Mouse (Mus musculus) forebrain, postnatal 0 days (tissue): ENCODE results near the gene Tecpr2. TPM values are rescaled to one million over a fixed set of nuclear protein-coding genes. Genes with fewer than 3 reads are reported as not detected.

ENCODE experiments used
- ATAC-seq: fragments of 200-750 bp; cut with Nextera tagmentation; 2 replicates; pipeline ENCODE4 v1.8.0; 2017; ENCODE audit warnings: mild to moderate bottlenecking, moderate library complexity
- DNase-seq: peaks from one replicate; pipeline ENCODE4 v3.0.0-alpha.2; 2015
- H3K27ac ChIP-seq: fragments of 300-500 bp; sonication (generic); 2 replicates; pipeline ENCODE4 v1.5.1; 2014; ENCODE audit warnings: low read depth, mild to moderate bottlenecking, antibody characterized with exemption, low read length, moderate library complexity, mixed read lengths
- H3K27me3 ChIP-seq: fragments of 300-500 bp; sonication (generic); 2 replicates; pipeline ENCODE4 v1.6.1; 2014; ENCODE audit warnings: mild to moderate bottlenecking, low read length, mixed read lengths; ENCODE audit not compliant: insufficient read depth
- H3K36me3 ChIP-seq: fragments of 300-500 bp; sonication (generic); 2 replicates; pipeline ENCODE4 v1.6.1; 2014; ENCODE audit warnings: mild to moderate bottlenecking, moderate library complexity; ENCODE audit not compliant: insufficient read depth
- H3K4me1 ChIP-seq: fragments of 300-500 bp; sonication (generic); 2 replicates; pipeline ENCODE4 v1.6.1; 2014; ENCODE audit warnings: antibody characterized with exemption; ENCODE audit not compliant: insufficient read depth
- H3K4me2 ChIP-seq: fragments of 300-500 bp; sonication (generic); 2 replicates; pipeline ENCODE4 v1.6.1; 2014; ENCODE audit warnings: low read depth, mild to moderate bottlenecking, moderate library complexity
- H3K4me3 ChIP-seq: fragments of 300-500 bp; sonication (generic); 2 replicates; pipeline ENCODE4 v1.5.1; 2014; ENCODE audit warnings: low read depth, low read length, mixed read lengths
- H3K9ac ChIP-seq: fragments of 300-500 bp; sonication (generic); 2 replicates; pipeline ENCODE4 v1.6.1; 2014; ENCODE audit warnings: mild to moderate bottlenecking
- H3K9me3 ChIP-seq: fragments of 300-500 bp; sonication (generic); 2 replicates; pipeline ENCODE4 v1.6.1; 2016; ENCODE audit warnings: low read length
- CTCF ChIP-seq: sonication (generic); IDR thresholded peaks from 2 replicates; pipeline ENCODE4 v1.5.1; 2016; ENCODE audit warnings: antibody characterized with exemption, control low read depth, low read depth
- WGBS: fragments of 180-500 bp; shearing (Covaris S2); extraction: QIAGEN DNeasy Blood & Tissue Kit; methylation state at CpG from one replicate; pipeline ENCODE4 v1.1.7; 2014; 5-methylcytosine and 5-hydroxymethylcytosine counted together
- polyA plus RNA-seq: library from polyadenylated mRNA; unstranded; fragments of >200 nt; fragmentation: Nextera tagmentation; extraction: Ambion mirVana; gene quantifications from 2 replicates; pipeline ENCODE4 v1.2.1, GENCODE M21; 2015
- total RNA-seq: library from RNA; depleted of rRNA; stranded (reverse); fragments of >200 nt; gene quantifications from 2 replicates; pipeline ENCODE4 v1.2.3, GENCODE M21; 2014

The Tecpr2 gene
- total and polyA plus RNA-seq, 2 experiments from 2014 or later = 5.6 to 25.6 TPM

GRCm38 (mm10) chr12:110970408-110970807, 81.3 kb downstream of the Tecpr2 start:
- Histone ChIP-seq H3K27me3 (no peaks in the 10 kb centered on the region), H3K9me3 (no peaks in the 10 kb centered on the region), H3K4me3 (no peak overlapping the region), H3K9ac (no peak overlapping the region), H3K27ac (no peak overlapping the region), H3K4me2 (no peak overlapping the region), H3K4me1 (no peaks in the 10 kb centered on the region), H3K36me3 (peaks cover 46% of the 10 kb centered on the region)
- WGBS = 91% methylated on average over 5 of the region's 5 CpGs
- TF ChIP-seq CTCF = no peak
- ATAC-seq (no peak), DNase-seq (no peak)

GRCm38 (mm10) chr12:110971972-110972371, 82.9 kb downstream of the Tecpr2 start:
- H3K9me3 ChIP-seq = no peaks in the 10 kb centered on the region
- H3K4me3 ChIP-seq = no peak overlapping the region
- H3K4me1 ChIP-seq = no peaks in the 10 kb centered on the region
- no peaks in the 10 kb centered on the region for H3K27me3 ChIP-seq
- no peak for TF ChIP-seq CTCF
- ATAC-seq (no peak), DNase-seq (no peak)
- no peak overlapping the region for H3K27ac ChIP-seq
- 95% methylated on average over 5 of the region's 5 CpGs for WGBS
- H3K36me3 ChIP-seq = peaks cover 49% of the 10 kb centered on the region
- H3K9ac ChIP-seq = no peak overlapping the region
- no peak overlapping the region for H3K4me2 ChIP-seq

- 92% methylated on average over 4 of the region's 4 CpGs for WGBS
- H3K4me2 ChIP-seq = no peak overlapping the region
- no peak for DNase-seq
- no peak overlapping the region for H3K9ac ChIP-seq
- no peak overlapping the region for H3K27ac ChIP-seq
- H3K27me3 ChIP-seq = no peaks in the 10 kb centered on the region
- no peaks in the 10 kb centered on the region for H3K4me1 ChIP-seq
- TF ChIP-seq CTCF = no peak
- H3K9me3 ChIP-seq = no peaks in the 10 kb centered on the region
- H3K36me3 ChIP-seq = peaks cover 34% of the 10 kb centered on the region
- no peak overlapping the region for H3K4me3 ChIP-seq
- no peak for ATAC-seq
These were observed 84.8 kb downstream of the Tecpr2 start for GRCm38 (mm10) chr12:110973829-110974228.

GRCm38 (mm10) chr12:110974295-110974694, 85.2 kb downstream of the Tecpr2 start:
- TF ChIP-seq CTCF = no peak
- 86% methylated on average over 7 of the region's 7 CpGs for WGBS
- ATAC-seq (no peak), DNase-seq (no peak)
- Histone ChIP-seq H3K36me3 (peaks cover 29% of the 10 kb centered on the region), H3K4me1 (no peaks in the 10 kb centered on the region), H3K27ac (no peak overlapping the region), H3K4me2 (no peak overlapping the region), H3K4me3 (no peak overlapping the region), H3K9me3 (no peaks in the 10 kb centered on the region), H3K27me3 (no peaks in the 10 kb centered on the region), H3K9ac (no peak overlapping the region)

DNA sequence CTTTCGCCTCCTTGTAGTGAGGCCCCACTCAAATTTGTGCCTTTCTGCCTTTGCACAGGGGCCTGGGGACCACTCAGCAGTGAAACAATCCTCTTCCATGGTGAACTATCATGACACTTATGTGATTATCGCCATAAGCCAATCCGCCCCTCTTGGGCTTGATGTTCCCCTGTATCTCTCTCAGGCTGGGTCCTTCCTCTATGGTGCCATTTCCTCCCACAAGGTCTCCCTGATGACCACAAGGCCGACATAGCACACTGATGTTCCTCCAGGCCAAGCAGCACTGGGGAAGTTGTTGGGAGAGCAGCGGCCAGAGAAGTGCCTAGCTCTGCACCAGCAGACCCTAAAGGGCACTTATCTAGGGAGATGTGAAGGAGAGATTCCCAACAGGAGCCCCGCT, 85.7 kb downstream of the Tecpr2 start:
- no peak overlapping the region for H3K27ac ChIP-seq
- peaks cover 25% of the 10 kb centered on the region for H3K36me3 ChIP-seq
- WGBS = 92% methylated on average over 6 of the region's 6 CpGs
- TF ChIP-seq CTCF = no peak
- ATAC-seq (no peak), DNase-seq (no peak)
- H3K4me2 ChIP-seq = no peak overlapping the region
- H3K27me3 ChIP-seq = no peaks in the 10 kb centered on the region
- H3K4me3 ChIP-seq = no peak overlapping the region
- H3K9ac ChIP-seq = no peak overlapping the region
- no peaks in the 10 kb centered on the region for H3K9me3 ChIP-seq
- no peaks in the 10 kb centered on the region for H3K4me1 ChIP-seq

- Histone ChIP-seq H3K27me3 (no peaks in the 10 kb centered on the region), H3K4me2 (no peak overlapping the region), H3K9ac (no peak overlapping the region), H3K4me1 (no peaks in the 10 kb centered on the region), H3K9me3 (no peaks in the 10 kb centered on the region), H3K4me3 (no peak overlapping the region), H3K27ac (no peak overlapping the region), H3K36me3 (peaks cover 18% of the 10 kb centered on the region; the same call in 1 of the 2 replicates)
- DNase-seq (no peak), ATAC-seq (no peak)
- TF ChIP-seq CTCF = no peak
- WGBS = 81% methylated on average over 5 of the region's 5 CpGs
These were observed 86.3 kb downstream of the Tecpr2 start for GRCm38 (mm10) chr12:110975385-110975784.

DNA sequence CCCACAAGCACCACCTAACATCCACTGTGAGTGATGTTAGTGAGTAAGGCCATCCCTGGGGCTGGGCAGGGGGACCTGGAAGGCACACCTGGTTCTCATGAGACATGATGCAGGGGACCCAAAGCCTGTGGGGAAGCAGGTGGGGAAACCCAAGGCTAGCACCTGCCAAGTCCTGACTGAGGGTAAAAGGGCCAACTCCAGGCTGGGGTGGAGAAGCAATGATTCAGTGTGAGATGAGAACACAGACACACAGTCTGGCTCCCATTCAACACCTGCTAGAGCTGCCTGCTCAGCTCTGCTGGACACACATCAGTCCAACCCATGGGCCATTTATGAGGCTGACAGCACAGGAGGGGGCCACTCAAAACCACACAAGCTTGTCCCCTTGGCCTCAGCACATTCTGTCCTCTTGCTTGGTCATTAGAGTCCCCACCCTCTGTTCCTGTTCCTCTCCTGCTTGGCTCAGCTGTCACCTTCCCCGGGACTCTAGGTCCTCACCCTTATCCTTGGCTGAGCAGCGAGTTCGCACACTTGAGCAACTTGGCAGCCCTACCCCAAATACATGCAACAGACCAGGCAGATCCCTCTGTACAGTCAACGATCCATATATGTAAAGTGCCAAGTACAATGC, 86.9 kb downstream of the Tecpr2 start:
- H3K27ac ChIP-seq = no peak overlapping the region
- no peak for ATAC-seq
- H3K36me3 ChIP-seq = peaks cover 16% of the 10 kb centered on the region; the same call in 1 of the 2 replicates
- H3K4me2 ChIP-seq = no peak overlapping the region
- 94% methylated on average over 4 of the region's 4 CpGs for whole genome bisulfite sequencing
- no peak for TF ChIP-seq CTCF
- no peaks in the 10 kb centered on the region for H3K9me3 ChIP-seq
- H3K4me3 ChIP-seq = no peak overlapping the region
- H3K9ac ChIP-seq = no peak overlapping the region
- no peaks in the 10 kb centered on the region for H3K27me3 ChIP-seq
- H3K4me1 ChIP-seq = no peaks in the 10 kb centered on the region
- no peak for DNase-seq
